Mouse (Mus musculus) cerebellum, postnatal 10 days (tissue): Measurements from ENCODE around the gene Oaz3.

ENCODE experiments used
- DNase-seq, 2 experiments: peaks; one replicate each; pipeline ENCODE4 v3.0.0; 2021; ENCODE audit warnings: mixed read lengths in 2 of 2

Gene Oaz3

GRCm38 (mm10) chr3:94443597-94443964 lies at the start of gene Oaz3:
Gene Oaz3 (minus strand): TSS chr3:94443915.
- DNase-seq: no peak

GRCm38 (mm10) chr3:94487581-94487980 lies 43.9 kb upstream of the Oaz3 start:
- DNase-seq: peak; percentile 42 to 47

- DNase-seq: peak; percentile 51 to 68
Measured at GRCm38 (mm10) chr3:94485922-94486321, 42.2 kb upstream of the Oaz3 start.

- peak; percentile 97 for DNase-seq
Measured at GRCm38 (mm10) chr3:94483790-94484439, 40.2 kb upstream of the Oaz3 start.

- peak; percentile 54 to 56 for DNase-seq
Measured at GRCm38 (mm10) chr3:94482764-94483385, 39.2 kb upstream of the Oaz3 start.

GRCm38 (mm10) chr3:94481429-94481828 lies 37.7 kb upstream of the Oaz3 start:
- DNase-seq: peak in 1 of 2 experiments; percentile 30

- DNase-seq: peak in 1 of 2 experiments; percentile 47
Measured at GRCm38 (mm10) chr3:94480291-94480884, 36.7 kb upstream of the Oaz3 start, which contains the start of gene Riiad1. Gene Riiad1 (minus strand): TSS chr3:94480341.

GRCm38 (mm10) chr3:94479564-94479963 lies 35.8 kb upstream of the Oaz3 start:
- DNase-seq: peak in 1 of 2 experiments; percentile 24

GRCm38 (mm10) chr3:94478591-94479169 lies 35.0 kb upstream of the Oaz3 start:
- peak; percentile 69 to 73 for DNase-seq

- DNase-seq: peak; percentile 84 to 92
Measured at GRCm38 (mm10) chr3:94477981-94478422, 34.3 kb upstream of the Oaz3 start, which contains the start of gene Celf3. Gene Celf3 (plus strand): TSS chr3:94478295.

- peak; percentile 46 to 57 for DNase-seq
Measured at GRCm38 (mm10) chr3:94477444-94477843, 33.7 kb upstream of the Oaz3 start.

GRCm38 (mm10) chr3:94476301-94477035 lies 32.8 kb upstream of the Oaz3 start:
- DNase-seq: peak in 1 of 2 experiments; percentile 29

GRCm38 (mm10) chr3:94473567-94474232 lies 30.0 kb upstream of the Oaz3 start:
- peak; percentile 67 to 69 for DNase-seq

- DNase-seq: peak in 1 of 2 experiments; percentile 23
Measured at GRCm38 (mm10) chr3:94473115-94473505, 29.4 kb upstream of the Oaz3 start.

- peak; percentile 49 to 67 for DNase-seq
Measured at GRCm38 (mm10) chr3:94472447-94473114, 28.9 kb upstream of the Oaz3 start.

- no peak for DNase-seq
Measured at GRCm38 (mm10) chr3:94468931-94469330, 25.2 kb upstream of the Oaz3 start.

- DNase-seq: peak in 1 of 2 experiments; percentile 26
Measured at GRCm38 (mm10) chr3:94465632-94466430, 22.1 kb upstream of the Oaz3 start.

- peak in 1 of 2 experiments; percentile 20 for DNase-seq
Measured at GRCm38 (mm10) chr3:94463926-94464578, 20.3 kb upstream of the Oaz3 start.

GRCm38 (mm10) chr3:94459834-94460233 lies 16.1 kb upstream of the Oaz3 start:
- DNase-seq: no peak

GRCm38 (mm10) chr3:94457055-94457454 lies 13.3 kb upstream of the Oaz3 start:
- DNase-seq: peak in 1 of 2 experiments; percentile 19
